Mouse (Mus musculus): ENCODE measurements around the gene Fam107b. TPM values are rescaled to one million over a fixed set of nuclear protein-coding genes. Genes with fewer than 3 reads are reported as not detected.
A peak's percentile ranks its signal among the peaks of the same experiment; 100 is the strongest.

Gene Fam107b
- polyA plus RNA-seq, 1 experiment, result 31.0 TPM

- no peak overlapping the region for H3K4me3 ChIP-seq (ENCODE audit: insufficient read depth, low read depth, low read length)
- no peak overlapping the region for H3K27ac ChIP-seq (replicated peaks; ENCODE audit: low read depth, low read length)
- peaks cover 4% of the 10 kb centered on the region; the same call in 1 of the 2 replicates for H3K4me1 ChIP-seq (ENCODE audit: control insufficient read depth, insufficient read depth, insufficient read length, low read length)
These were observed 200.1 kb downstream of the Fam107b start for GRCm38 (mm10) chr2:3770383-3770782.

- H3K27ac ChIP-seq (replicated peaks; ENCODE audit: low read depth, low read length), result no peak overlapping the region
- no peaks in the 10 kb centered on the region for H3K4me1 ChIP-seq (ENCODE audit: control insufficient read depth, insufficient read depth, insufficient read length, low read length)
- no peak overlapping the region for H3K4me3 ChIP-seq (ENCODE audit: insufficient read depth, low read depth, low read length)
These were observed 201.2 kb downstream of the Fam107b start for GRCm38 (mm10) chr2:3771483-3771882.

GRCm38 (mm10) chr2:3773089-3773488 is 202.8 kb downstream of the Fam107b start:
- no peak overlapping the region for H3K27ac ChIP-seq (replicated peaks; ENCODE audit: low read depth, low read length)
- H3K4me1 ChIP-seq (ENCODE audit: control insufficient read depth, insufficient read depth, insufficient read length, low read length), result no peaks in the 10 kb centered on the region
- H3K4me3 ChIP-seq (ENCODE audit: insufficient read depth, low read depth, low read length), result no peak overlapping the region

GRCm38 (mm10) chr2:3775569-3775968 is 205.3 kb downstream of the Fam107b start:
- H3K4me1 ChIP-seq (ENCODE audit: control insufficient read depth, insufficient read depth, insufficient read length, low read length), result no peaks in the 10 kb centered on the region
- no peak overlapping the region for H3K27ac ChIP-seq (replicated peaks; ENCODE audit: low read depth, low read length)
- H3K4me3 ChIP-seq (ENCODE audit: insufficient read depth, low read depth, low read length), result no peak overlapping the region

- no peak overlapping the region for H3K27ac ChIP-seq (replicated peaks; ENCODE audit: low read depth, low read length)
- no peaks in the 10 kb centered on the region for H3K4me1 ChIP-seq (ENCODE audit: control insufficient read depth, insufficient read depth, insufficient read length, low read length)
- H3K4me3 ChIP-seq (ENCODE audit: insufficient read depth, low read depth, low read length), result no peak overlapping the region
These were observed 205.8 kb downstream of the Fam107b start for GRCm38 (mm10) chr2:3776045-3776444.

GRCm38 (mm10) chr2:3777696-3778095 is 207.4 kb downstream of the Fam107b start:
- H3K4me1 ChIP-seq (ENCODE audit: control insufficient read depth, insufficient read depth, insufficient read length, low read length), result no peaks in the 10 kb centered on the region
- H3K27ac ChIP-seq (replicated peaks; ENCODE audit: low read depth, low read length), result no peak overlapping the region
- H3K4me3 ChIP-seq (ENCODE audit: insufficient read depth, low read depth, low read length), result no peak overlapping the region

- H3K4me1 ChIP-seq (ENCODE audit: control insufficient read depth, insufficient read depth, insufficient read length, low read length), result no peaks in the 10 kb centered on the region
- no peak overlapping the region for H3K4me3 ChIP-seq (ENCODE audit: insufficient read depth, low read depth, low read length)
- H3K27ac ChIP-seq (replicated peaks; ENCODE audit: low read depth, low read length), result no peak overlapping the region
These were observed 215.3 kb downstream of the Fam107b start for GRCm38 (mm10) chr2:3785546-3785945.

GRCm38 (mm10) chr2:3787752-3788423 is 217.6 kb downstream of the Fam107b start:
- Histone ChIP-seq H3K27ac (replicated peaks; ENCODE audit: low read depth, low read length) (no peak overlapping the region), H3K4me3 (ENCODE audit: insufficient read depth, low read depth, low read length) (no peak overlapping the region), H3K4me1 (ENCODE audit: control insufficient read depth, insufficient read depth, insufficient read length, low read length) (no peaks in the 10 kb centered on the region)

- Histone ChIP-seq H3K4me1 (ENCODE audit: control insufficient read depth, insufficient read depth, insufficient read length, low read length) (no peaks in the 10 kb centered on the region), H3K4me3 (ENCODE audit: insufficient read depth, low read depth, low read length) (no peak overlapping the region), H3K27ac (replicated peaks; ENCODE audit: low read depth, low read length) (no peak overlapping the region)
These were observed 218.1 kb downstream of the Fam107b start for GRCm38 (mm10) chr2:3788424-3788786.

GRCm38 (mm10) chr2:3796543-3796942 is 226.3 kb downstream of the Fam107b start:
- Histone ChIP-seq H3K4me1 (ENCODE audit: control insufficient read depth, insufficient read depth, insufficient read length, low read length) (no peaks in the 10 kb centered on the region), H3K27ac (replicated peaks; ENCODE audit: low read depth, low read length) (no peak overlapping the region), H3K4me3 (ENCODE audit: insufficient read depth, low read depth, low read length) (no peak overlapping the region)

- Histone ChIP-seq H3K27ac (replicated peaks; ENCODE audit: low read depth, low read length) (no peak overlapping the region), H3K4me1 (ENCODE audit: control insufficient read depth, insufficient read depth, insufficient read length, low read length) (no peaks in the 10 kb centered on the region), H3K4me3 (ENCODE audit: insufficient read depth, low read depth, low read length) (peak overlapping the region; percentile 9; the same call in 1 of the 2 replicates)
These were observed 229.7 kb downstream of the Fam107b start for GRCm38 (mm10) chr2:3799767-3800554.

- H3K4me1 ChIP-seq (ENCODE audit: control insufficient read depth, insufficient read depth, insufficient read length, low read length), result no peaks in the 10 kb centered on the region
These were observed 230.2 kb downstream of the Fam107b start for GRCm38 (mm10) chr2:3800555-3800878.

GRCm38 (mm10) chr2:3805742-3806141 is 235.5 kb downstream of the Fam107b start:
- H3K4me1 ChIP-seq (ENCODE audit: control insufficient read depth, insufficient read depth, insufficient read length, low read length), result no peaks in the 10 kb centered on the region
- H3K27ac ChIP-seq (replicated peaks; ENCODE audit: low read depth, low read length), result no peak overlapping the region
- H3K4me3 ChIP-seq (ENCODE audit: insufficient read depth, low read depth, low read length), result no peak overlapping the region

More at GRCm38 (mm10) chr2:3800555-3800878, 230.2 kb downstream of the Fam107b start:
- Histone ChIP-seq H3K27ac (replicated peaks; ENCODE audit: low read depth, low read length) (no peak overlapping the region), H3K4me3 (ENCODE audit: insufficient read depth, low read depth, low read length) (no peak overlapping the region)

- H3K4me1 ChIP-seq (ENCODE audit: control insufficient read depth, insufficient read depth, insufficient read length, low read length), result peaks cover 3% of the 10 kb centered on the region; the same call in 1 of the 2 replicates
- no peak overlapping the region for H3K4me3 ChIP-seq (ENCODE audit: insufficient read depth, low read depth, low read length)
- H3K27ac ChIP-seq (replicated peaks; ENCODE audit: low read depth, low read length), result no peak overlapping the region
These were observed 240.0 kb downstream of the Fam107b start for GRCm38 (mm10) chr2:3810321-3810720.

- H3K4me1 ChIP-seq (ENCODE audit: control insufficient read depth, insufficient read depth, insufficient read length, low read length), result peaks cover 2% of the 10 kb centered on the region; the same call in 1 of the 2 replicates
- H3K27ac ChIP-seq (replicated peaks; ENCODE audit: low read depth, low read length), result no peak overlapping the region
- no peak overlapping the region for H3K4me3 ChIP-seq (ENCODE audit: insufficient read depth, low read depth, low read length)
These were observed 245.9 kb downstream of the Fam107b start for GRCm38 (mm10) chr2:3816142-3816609.

GRCm38 (mm10) chr2:3817626-3818025 is 247.3 kb downstream of the Fam107b start:
- no peak overlapping the region for H3K27ac ChIP-seq (replicated peaks; ENCODE audit: low read depth, low read length)
- no peaks in the 10 kb centered on the region for H3K4me1 ChIP-seq (ENCODE audit: control insufficient read depth, insufficient read depth, insufficient read length, low read length)
- H3K4me3 ChIP-seq (ENCODE audit: insufficient read depth, low read depth, low read length), result no peak overlapping the region

Measured in brown adipose tissue, adult 24 weeks (tissue).